Mouse (Mus musculus) thymus, postnatal 4 days (tissue): ENCODE measurements at regions not wholly inside any gene's neighbourhood (a gene's known extent, or its start where the extent isn't known, plus 50 kb on each side); places are given as distances from the start of the nearest gene placed in this dataset.
"Not testable (repeated sequence)": the region's sequence is repeated elsewhere in the genome, so short reads cannot be mapped to it uniquely, and the experiment has no call there.

Source experiments
- DNase-seq: peaks from one replicate; pipeline ENCODE4 v3.0.0; 2021

- no peak for DNase-seq
Observed at GRCm38 (mm10) chr10:38458975-38459374, 362.6 kb downstream of the Rfpl4b start.

- no peak for DNase-seq
Observed at GRCm38 (mm10) chr10:38458424-38458823, 363.2 kb downstream of the Rfpl4b start.

- no peak for DNase-seq
Observed at GRCm38 (mm10) chr10:38456786-38457185, 364.8 kb downstream of the Rfpl4b start.

- no peak for DNase-seq
Observed at GRCm38 (mm10) chr10:38449263-38449662, 372.3 kb downstream of the Rfpl4b start.

GRCm38 (mm10) chr10:38447706-38448105 is 373.9 kb downstream of the Rfpl4b start:
- DNase-seq: no peak

GRCm38 (mm10) chr10:38447256-38447655 is 374.3 kb downstream of the Rfpl4b start:
- DNase-seq: no peak

- DNase-seq: no peak
Observed at GRCm38 (mm10) chr10:38439286-38439685, 382.3 kb downstream of the Rfpl4b start.

- no peak for DNase-seq
Observed at GRCm38 (mm10) chr10:38436907-38437306, 384.7 kb downstream of the Rfpl4b start.

- no peak for DNase-seq
Observed at GRCm38 (mm10) chr10:38421541-38421940, 400.0 kb downstream of the Rfpl4b start.

GRCm38 (mm10) chr10:38419771-38420170 is 401.8 kb downstream of the Rfpl4b start:
- no peak for DNase-seq

GRCm38 (mm10) chr10:38383161-38383560 is 438.4 kb downstream of the Rfpl4b start:
- no peak for DNase-seq

- no peak for DNase-seq
Observed at GRCm38 (mm10) chr10:38381873-38382296, 439.7 kb downstream of the Rfpl4b start.

- DNase-seq: no peak
Observed at GRCm38 (mm10) chr10:38380388-38380787, 441.2 kb downstream of the Rfpl4b start.

- no peak for DNase-seq
Observed at GRCm38 (mm10) chr10:38366776-38367175, 454.8 kb downstream of the Rfpl4b start.

- no peak for DNase-seq
Observed at GRCm38 (mm10) chr10:38364876-38365275, 456.7 kb downstream of the Rfpl4b start.

GRCm38 (mm10) chr10:38357539-38358232 is 463.9 kb downstream of the Rfpl4b start:
- DNase-seq: no peak

GRCm38 (mm10) chr10:38353973-38354372 is 467.6 kb downstream of the Rfpl4b start:
- DNase-seq: no peak

- no peak for DNase-seq
Observed at GRCm38 (mm10) chr10:38353526-38353925, 468.1 kb downstream of the Rfpl4b start.

GRCm38 (mm10) chr10:38347029-38347428 is 474.6 kb downstream of the Rfpl4b start:
- not testable (repeated sequence) for DNase-seq

- no peak for DNase-seq
Observed at GRCm38 (mm10) chr10:38340406-38341175, 481.0 kb downstream of the Rfpl4b start.

GRCm38 (mm10) chr10:38308716-38309392 is 512.7 kb downstream of the Rfpl4b start:
- no peak for DNase-seq

- no peak for DNase-seq
Observed at GRCm38 (mm10) chr10:38295724-38296123, 525.9 kb downstream of the Rfpl4b start.

- no peak for DNase-seq
Observed at GRCm38 (mm10) chr10:38288689-38289283, 532.8 kb downstream of the Rfpl4b start.
